9 mouse cellular contexts compared by ENCODE assay signal in genomic region chr3:90266901-90267775, GRCm38 (mm10). TPM values are rescaled to one million over a fixed set of nuclear protein-coding genes. Genes with fewer than 3 reads are reported as not detected.
A peak's percentile ranks its signal among the peaks of the same experiment; 100 is the strongest.
DNase-seq lines count a peak whose midpoint lies in the region; ATAC-seq and TF ChIP-seq lines count a peak whose summit lies in the region.
"Had no signal": no experiment of that assay in that cellular context is flagged by ENCODE, and none has a peak within 500 bp of the region (broad histone marks: within the 10 kb centered on the region; RNA-seq: fewer than 3 reads in every experiment).

No protein-coding gene starts in this region.

- ATAC-seq in liver, embryonic 11.5 days (replicated peaks; ENCODE audit: low FRiP score), result no peak
- ATAC-seq in heart, embryonic 16.5 days (replicated peaks; ENCODE audit: extremely low read depth, insufficient read depth, low FRiP score), result no peak

- TF ChIP-seq CTCF in cerebellum, adult 2 months (IDR thresholded peaks at IDR 0.05; ENCODE audit: borderline replicate concordance, insufficient read depth, low read depth, low read length), result no peak
- TF ChIP-seq CTCF in small intestine, adult 2 months (IDR thresholded peaks at IDR 0.05; ENCODE audit: extremely low read depth, insufficient read length, insufficient replicate concordance, low read depth, low read length), result no peak

- no peak for TF ChIP-seq POLR2A in cerebellum, adult 2 months (IDR thresholded peaks at IDR 0.05; ENCODE audit: borderline replicate concordance, insufficient read depth, low read length)
- TF ChIP-seq POLR2A in small intestine, adult 2 months (IDR thresholded peaks at IDR 0.05; ENCODE audit: low read depth, low read length), result no peak

- peak; percentile 60 for DNase-seq in cerebellum, adult 9-11 months
- no peak for DNase-seq in cerebellum, adult 2 months
- DNase-seq in liver, embryonic 11.5 days (ENCODE audit: low spot score), result no peak
- DNase-seq in liver (no peak), MN1 (ENCODE audit: low spot score) (no peak)
- no peak for DNase-seq in adrenal gland, adult 18-20 months (ENCODE audit: low spot score in 2 of 2)
- DNase-seq: layer of hippocampus, postnatal 36 days had no signal

- H3K27me3 ChIP-seq in cerebellum, adult 2 months (ENCODE audit: control insufficient read depth, insufficient read depth, low read length), result no peaks in the 10 kb centered on the region
- no peaks in the 10 kb centered on the region for H3K27me3 ChIP-seq in liver, embryonic 11.5 days (replicated peaks; ENCODE audit: control insufficient read depth, insufficient read depth, low read length)
- H3K27me3 ChIP-seq in heart, embryonic 16.5 days (ENCODE audit: control insufficient read depth, insufficient read depth, low read length), result no peaks in the 10 kb centered on the region
- H3K27me3 ChIP-seq in small intestine, adult 2 months (ENCODE audit: control insufficient read depth, insufficient read depth, low read length), result no peaks in the 10 kb centered on the region

- no peaks in the 10 kb centered on the region for H3K9me3 ChIP-seq in liver, embryonic 11.5 days (ENCODE audit: control insufficient read depth, low read length)
- no peaks in the 10 kb centered on the region for H3K9me3 ChIP-seq in heart, embryonic 16.5 days (replicated peaks; ENCODE audit: control insufficient read depth, low read length)

- H3K4me2 ChIP-seq in liver, embryonic 11.5 days, result peak overlapping the region; percentile 96
- H3K4me2 ChIP-seq in heart, embryonic 16.5 days (ENCODE audit: low read depth, low read length), result peak overlapping the region; percentile 88

- peak overlapping the region; percentile 91 for H3K9ac ChIP-seq in liver, embryonic 11.5 days (ENCODE audit: low read depth, low read length)
- peak overlapping the region; percentile 96 for H3K9ac ChIP-seq in heart, embryonic 16.5 days (ENCODE audit: low read length)

- WGBS in cerebellum, adult 2 months, result 91% methylated on average over 20 of the region's 20 CpGs
- 88% methylated on average over 20 of the region's 20 CpGs for WGBS in liver, embryonic 11.5 days
- WGBS in heart, embryonic 16.5 days, result 92% methylated on average over 20 of the region's 20 CpGs
- WGBS in small intestine, adult 2 months, result 85% methylated on average over 20 of the region's 20 CpGs

- H3K36me3 ChIP-seq in liver, embryonic 11.5 days (ENCODE audit: control insufficient read depth, insufficient read depth, low read length), result peaks cover 11% of the 10 kb centered on the region
- H3K36me3 ChIP-seq in heart, embryonic 16.5 days (ENCODE audit: control insufficient read depth, insufficient read depth), result peaks cover 20% of the 10 kb centered on the region
- H3K36me3 ChIP-seq in small intestine, adult 2 months (ENCODE audit: control insufficient read depth, insufficient read depth, low read length), result peaks cover 15% of the 10 kb centered on the region; the same call in 1 of the 2 replicates

- peaks cover 15% of the 10 kb centered on the region for H3K4me1 ChIP-seq in cerebellum, adult 2 months (ENCODE audit: control insufficient read depth, insufficient read depth, low read length)
- H3K4me1 ChIP-seq in liver, embryonic 11.5 days (replicated peaks; ENCODE audit: control insufficient read depth, insufficient read depth, low read length), result peaks cover 25% of the 10 kb centered on the region
- H3K4me1 ChIP-seq in heart, embryonic 16.5 days (ENCODE audit: control insufficient read depth, insufficient read depth, low read length), result peaks cover 16% of the 10 kb centered on the region
- H3K4me1 ChIP-seq in small intestine, adult 2 months (ENCODE audit: control insufficient read depth, insufficient read depth, insufficient read length, low read length), result peaks cover 6% of the 10 kb centered on the region; the same call in 1 of the 2 replicates

- H3K4me3 ChIP-seq in cerebellum, adult 2 months (replicated peaks; ENCODE audit: insufficient read depth, low read depth, low read length), result no peak overlapping the region
- peak overlapping the region; percentile 74 for H3K4me3 ChIP-seq in liver, embryonic 11.5 days (ENCODE audit: low read depth, low read length)
- peak overlapping the region; percentile 81 for H3K4me3 ChIP-seq in heart, embryonic 16.5 days (ENCODE audit: low read length)
- H3K4me3 ChIP-seq in small intestine, adult 2 months (ENCODE audit: low read depth, low read length), result 0 out of 2 replicates have a peak overlapping the region, but pooled peaks have one; percentile 6

- H3K27ac ChIP-seq in cerebellum, adult 2 months (ENCODE audit: insufficient read depth, low read length), result no peak overlapping the region
- H3K27ac ChIP-seq in liver, embryonic 11.5 days (ENCODE audit: low read depth, low read length), result peak overlapping the region; percentile 94
- peak overlapping the region; percentile 99 for H3K27ac ChIP-seq in heart, embryonic 16.5 days (ENCODE audit: low read length)
- H3K27ac ChIP-seq in small intestine, adult 2 months (ENCODE audit: insufficient read depth, low read depth, low read length), result peak overlapping the region; percentile 55

RNA-seq across cellular contexts. Expression of gene Dennd4b, which starts 2.2 kb away (rescaled TPM):
- polyA plus RNA-seq in cerebellum, adult 2 months (2012; rRNA removed), result 65.4 and 77.0 TPM in 2 replicates
- 4.9 and 7.5 TPM in 2 replicates for polyA plus RNA-seq in liver, embryonic 11.5 days (2014; fragmentation: Nextera tagmentation; extraction: Ambion mirVana)
- 7.1 and 7.4 TPM in 2 replicates for polyA plus RNA-seq in heart, embryonic 16.5 days (2015; fragmentation: Nextera tagmentation; extraction: Ambion mirVana)
- 10.7 and 14.1 TPM in 2 replicates for polyA plus RNA-seq in small intestine, adult 2 months (2012; rRNA removed)
- 1 to 10 TPM; 8.6 to 9.1 TPM for total RNA-seq in adrenal gland, adult 18-20 months (2021)

RNA-seq across cellular contexts. Expression of gene Crtc2, which starts 13.2 kb away (rescaled TPM):
- polyA plus RNA-seq in cerebellum, adult 2 months (2012; rRNA removed), result 78.2 and 91.2 TPM in 2 replicates
- polyA plus RNA-seq in liver, embryonic 11.5 days (2014; fragmentation: Nextera tagmentation; extraction: Ambion mirVana), result 12.5 and 14.8 TPM in 2 replicates
- 12.2 and 13.9 TPM in 2 replicates for polyA plus RNA-seq in heart, embryonic 16.5 days (2015; fragmentation: Nextera tagmentation; extraction: Ambion mirVana)
- 31.4 and 57.0 TPM in 2 replicates for polyA plus RNA-seq in small intestine, adult 2 months (2012; rRNA removed)
- total RNA-seq in adrenal gland, adult 18-20 months (2021), result 10 to 100 TPM; 48.5 to 51.0 TPM

RNA-seq across cellular contexts. Expression of gene Slc39a1, which starts 19.2 kb away (rescaled TPM):
- 35.8 and 38.7 TPM in 2 replicates for polyA plus RNA-seq in cerebellum, adult 2 months (2012; rRNA removed)
- polyA plus RNA-seq in liver, embryonic 11.5 days (2014; fragmentation: Nextera tagmentation; extraction: Ambion mirVana), result 48.7 and 57.5 TPM in 2 replicates
- 61.5 and 86.3 TPM in 2 replicates for polyA plus RNA-seq in heart, embryonic 16.5 days (2015; fragmentation: Nextera tagmentation; extraction: Ambion mirVana)
- polyA plus RNA-seq in small intestine, adult 2 months (2012; rRNA removed), result 46.2 and 72.7 TPM in 2 replicates
- 100 to 1,000 TPM; 115 to 116 TPM for total RNA-seq in adrenal gland, adult 18-20 months (2021)

RNA-seq across cellular contexts. Expression of gene Creb3l4, which starts 23.8 kb away (rescaled TPM):
- polyA plus RNA-seq in cerebellum, adult 2 months (2012; rRNA removed), result 0.23 and 0.51 TPM in 2 replicates
- 0.82 and 2.2 TPM in 2 replicates for polyA plus RNA-seq in liver, embryonic 11.5 days (2014; fragmentation: Nextera tagmentation; extraction: Ambion mirVana)
- 2.2 and 3.1 TPM in 2 replicates for polyA plus RNA-seq in heart, embryonic 16.5 days (2015; fragmentation: Nextera tagmentation; extraction: Ambion mirVana)
- 6.6 and 7.0 TPM in 2 replicates for polyA plus RNA-seq in small intestine, adult 2 months (2012; rRNA removed)
- total RNA-seq in adrenal gland, adult 18-20 months (2021), result under 1 TPM; 0.36 to 0.38 TPM

RNA-seq across cellular contexts. Expression of gene Gatad2b, which starts 25.8 kb away (rescaled TPM):
- polyA plus RNA-seq in cerebellum, adult 2 months (2012; rRNA removed), result 33.3 and 40.7 TPM in 2 replicates
- 7.9 and 8.2 TPM in 2 replicates for polyA plus RNA-seq in liver, embryonic 11.5 days (2014; fragmentation: Nextera tagmentation; extraction: Ambion mirVana)
- 8.4 and 8.7 TPM in 2 replicates for polyA plus RNA-seq in heart, embryonic 16.5 days (2015; fragmentation: Nextera tagmentation; extraction: Ambion mirVana)
- polyA plus RNA-seq in small intestine, adult 2 months (2012; rRNA removed), result 9.0 and 15.1 TPM in 2 replicates
- total RNA-seq in adrenal gland, adult 18-20 months (2021), result 10 to 100 TPM; 50.0 to 64.5 TPM
